Mouse (Mus musculus) bone marrow macrophage, adult 2 months (primary cell): ENCODE results near the gene Tbc1d9.

Source experiments
- CTCF ChIP-seq: IDR thresholded peaks from 2 replicates; pipeline ENCODE4 v1.5.1; 2012; ENCODE audit warnings: low read depth, mild to moderate bottlenecking, low read length, moderate library complexity
- POLR2A ChIP-seq: IDR thresholded peaks from 2 replicates; pipeline ENCODE4 v1.6.1; 2012; ENCODE audit warnings: mild to moderate bottlenecking, low read depth, low read length, borderline replicate concordance

GRCm38 (mm10) chr8:83285391-83285790, 120.2 kb downstream of the Tbc1d9 start:
- TF ChIP-seq CTCF (no peak), POLR2A (no peak)
